ENCODE assay signal across 16 mouse cellular contexts in the genomic region with DNA sequence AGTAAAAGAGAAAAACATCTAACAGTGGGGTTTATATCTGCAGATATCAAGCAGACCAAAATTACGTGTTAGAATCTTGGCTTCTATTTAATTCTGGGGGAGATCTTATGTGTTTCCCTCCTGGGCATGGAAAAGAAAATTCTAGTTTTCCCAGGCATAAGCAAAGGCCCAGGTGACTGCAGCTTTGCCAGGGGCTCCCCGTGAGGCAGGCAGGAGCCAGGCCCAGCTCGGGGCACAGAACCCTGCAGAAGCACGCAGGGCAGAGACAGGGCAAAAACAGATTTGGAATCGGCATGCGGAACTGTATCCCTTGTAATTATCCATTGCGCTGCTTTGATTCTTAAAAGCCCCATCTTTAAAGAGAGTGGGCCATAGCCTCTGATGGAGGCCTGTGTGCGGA.
DNase-seq lines count a peak whose midpoint lies in the region; TF ChIP-seq lines count a peak whose summit lies in the region.
"Had no signal": no experiment of that assay in that cellular context is flagged by ENCODE, and none has a peak within 500 bp of the region (broad histone marks: within the 10 kb centered on the region; RNA-seq: fewer than 3 reads in every experiment).

No protein-coding gene starts in this region.

- TF ChIP-seq POLR2A in cerebellum, adult 2 months (IDR thresholded peaks at IDR 0.05; ENCODE audit: borderline replicate concordance, insufficient read depth, low read length) = no peak

- DNase-seq in cerebellum, adult 2 months = peak; percentile 1 to 8
- no peak for DNase-seq in cerebellum, adult 11 months
- DNase-seq in cerebellum, postnatal 10 days = peak; percentile 44 to 66
- DNase-seq in cerebellum, adult 18-20 months = no peak
- DNase-seq in cerebellum, postnatal 25 days = peak; percentile 22 to 46
- no peak for DNase-seq in cerebellum, adult 8-10 months
- DNase-seq: adrenal gland, adult 2 months; adrenal gland, postnatal 10 days; adrenal gland, postnatal 25 days; embryo, embryonic 11 days; gastrocnemius, adult 2 months had no signal

- H3K27me3 ChIP-seq in cerebellum, adult 2 months (ENCODE audit: control insufficient read depth, insufficient read depth, low read length) = no peaks in the 10 kb centered on the region
- H3K27me3 ChIP-seq: embryonic facial prominence, embryonic 13.5 days; embryonic facial prominence, embryonic 15.5 days; forebrain, embryonic 12.5 days had no signal

- H3K4me1 ChIP-seq in cerebellum, adult 2 months (ENCODE audit: control insufficient read depth, insufficient read depth, low read length) = no peaks in the 10 kb centered on the region
- H3K4me1 ChIP-seq: embryonic facial prominence, embryonic 15.5 days; forebrain, embryonic 10.5 days; forebrain, embryonic 12.5 days had no signal

- TF ChIP-seq CTCF in cerebellum, adult 2 months (IDR thresholded peaks at IDR 0.05; ENCODE audit: borderline replicate concordance, insufficient read depth, low read depth, low read length) = no peak

- 35% methylated on average over 8 of the region's 8 CpGs for WGBS in cerebellum, adult 2 months

- no peak overlapping the region for H3K27ac ChIP-seq in cerebellum, adult 2 months (ENCODE audit: insufficient read depth, low read length)
- H3K27ac ChIP-seq: embryonic facial prominence, embryonic 13.5 days; embryonic facial prominence, embryonic 15.5 days; forebrain, embryonic 10.5 days; forebrain, embryonic 12.5 days; gastrocnemius, adult 2 months had no signal

- H3K4me3 ChIP-seq in cerebellum, adult 2 months (replicated peaks; ENCODE audit: insufficient read depth, low read depth, low read length) = no peak overlapping the region
- H3K4me3 ChIP-seq: embryonic facial prominence, embryonic 13.5 days; embryonic facial prominence, embryonic 15.5 days; erythroblast, embryonic 14.5 days; forebrain, embryonic 10.5 days; forebrain, embryonic 12.5 days; gastrocnemius, adult 2 months had no signal

Comparison
In these comparisons a context has a peak if more than half of its experiments do, and no peak if none do; other contexts are left out.
1. DNase-seq: peak in cerebellum, adult 2 months (2 of 2), cerebellum, postnatal 10 days (2 of 2) and cerebellum, postnatal 25 days (2 of 2); none in cerebellum, adult 11 months (single experiment), cerebellum, adult 18-20 months (0 of 2) and cerebellum, adult 8-10 months (single experiment).